Mouse (Mus musculus): ENCODE data around the gene Pdss2. TPM values are rescaled to one million over a fixed set of nuclear protein-coding genes. Genes with fewer than 3 reads are reported as not detected.
A peak's percentile ranks its signal among the peaks of the same experiment; 100 is the strongest.

Pdss2 gene
- polyA plus RNA-seq, 1 experiment from 2014 or later, result 17.0 TPM

DNA sequence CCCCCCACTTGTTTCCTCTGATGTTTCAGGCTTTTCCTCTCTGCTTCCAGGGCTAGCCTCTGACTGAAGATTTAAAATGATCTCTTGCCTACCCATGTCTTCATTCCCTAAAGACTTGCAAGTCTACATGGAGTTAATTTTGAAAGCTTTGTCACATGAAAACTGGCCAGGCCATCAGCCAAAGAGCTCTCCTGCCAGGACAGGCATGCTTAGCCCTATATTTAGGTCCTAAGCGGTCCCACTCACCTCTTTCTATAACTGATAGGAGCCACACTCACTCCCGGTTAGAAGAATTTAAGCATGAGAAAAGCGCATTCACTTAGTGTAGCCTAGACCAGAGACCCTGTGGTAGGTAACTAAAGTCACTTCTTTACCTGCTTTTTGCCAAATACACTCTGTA, 233.4 kb downstream of the Pdss2 start:
- Histone ChIP-seq H3K4me2 (no peak overlapping the region), H3K9ac (no peak overlapping the region), H3K36me3 (no peaks in the 10 kb centered on the region), H3K9me3 (no peaks in the 10 kb centered on the region), H3K4me1 (replicated peaks) (peaks cover 14% of the 10 kb centered on the region), H3K27me3 (no peaks in the 10 kb centered on the region), H3K4me3 (no peak overlapping the region), H3K27ac (replicated peaks) (no peak overlapping the region)
- 95% methylated on average over 3 of the region's 3 CpGs for WGBS
- no peak for ATAC-seq (ENCODE audit: low FRiP score, low read depth)

DNA sequence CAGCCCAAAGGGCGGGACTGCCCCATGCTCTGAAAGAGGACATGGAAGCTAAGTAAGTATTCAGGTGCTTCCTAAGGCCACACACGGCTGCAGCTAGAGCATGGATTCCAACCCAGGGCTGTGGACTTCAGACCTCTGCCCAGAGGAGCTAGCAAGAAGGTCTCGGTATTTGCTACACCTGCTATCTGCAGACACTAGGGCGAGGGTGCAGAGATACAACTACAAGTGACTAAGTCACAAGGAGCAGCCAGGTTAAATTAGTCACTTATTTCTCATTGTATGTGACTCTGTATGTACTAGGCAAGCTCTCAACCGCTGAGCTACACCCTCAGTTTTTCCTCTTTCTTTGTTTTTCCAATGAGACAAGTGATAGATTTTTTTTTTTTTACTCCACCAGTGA, 241.5 kb downstream of the Pdss2 start:
- no peak overlapping the region for H3K9ac ChIP-seq
- no peak for ATAC-seq (ENCODE audit: low FRiP score, low read depth)
- 89% methylated on average over 5 of the region's 5 CpGs for WGBS
- H3K4me2 ChIP-seq, result no peak overlapping the region
- H3K9me3 ChIP-seq, result no peaks in the 10 kb centered on the region
- H3K27ac ChIP-seq (replicated peaks), result no peak overlapping the region
- H3K27me3 ChIP-seq, result no peaks in the 10 kb centered on the region
- H3K4me1 ChIP-seq (replicated peaks), result no peaks in the 10 kb centered on the region
- no peaks in the 10 kb centered on the region for H3K36me3 ChIP-seq
- no peak overlapping the region for H3K4me3 ChIP-seq

DNA sequence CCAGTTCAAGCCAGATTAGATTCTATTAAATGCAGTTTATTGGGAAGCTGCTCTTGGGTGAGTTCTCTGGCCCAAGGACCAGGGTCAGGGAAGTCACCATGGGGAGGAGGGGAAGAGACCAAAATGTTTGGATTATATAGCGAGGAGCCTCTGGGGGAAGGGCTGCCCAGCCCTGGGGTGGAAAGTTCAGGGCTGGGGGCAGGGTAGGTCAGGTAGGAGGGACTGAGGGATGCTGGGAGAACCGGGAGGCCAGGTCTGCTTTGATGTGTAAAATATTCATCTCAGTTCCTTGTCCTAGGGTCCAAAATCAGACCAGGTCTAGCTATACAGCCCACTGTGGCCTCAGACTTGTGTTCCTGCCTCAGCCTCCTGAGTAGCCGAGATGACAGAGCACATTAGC, 241.9 kb downstream of the Pdss2 start:
- Histone ChIP-seq H3K4me2 (no peak overlapping the region), H3K4me1 (replicated peaks) (no peaks in the 10 kb centered on the region), H3K27me3 (no peaks in the 10 kb centered on the region), H3K36me3 (no peaks in the 10 kb centered on the region), H3K4me3 (no peak overlapping the region), H3K9ac (no peak overlapping the region), H3K9me3 (no peaks in the 10 kb centered on the region), H3K27ac (replicated peaks) (no peak overlapping the region)
- no peak for ATAC-seq (ENCODE audit: low FRiP score, low read depth)
- WGBS, result 71% methylated on average over 3 of the region's 3 CpGs

DNA sequence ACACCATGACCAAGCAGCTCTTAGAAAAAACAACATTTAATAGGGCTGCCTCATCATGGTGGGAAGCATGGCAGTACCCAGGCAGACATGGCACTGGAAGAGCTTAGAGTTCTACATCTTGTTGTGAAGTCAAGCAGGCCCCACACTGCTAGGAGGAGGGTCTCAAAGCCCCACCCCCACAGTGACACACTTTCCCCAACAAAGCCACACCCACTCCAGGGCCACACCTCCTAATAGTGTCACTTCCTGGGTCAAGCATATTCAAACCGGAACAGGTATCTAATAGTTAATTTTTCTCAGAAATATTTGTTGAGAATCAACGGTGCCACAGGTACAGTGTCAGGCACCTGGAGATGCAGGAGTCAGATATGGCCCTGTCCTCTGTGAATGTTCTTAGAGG, 244.9 kb downstream of the Pdss2 start:
- H3K36me3 ChIP-seq, result no peaks in the 10 kb centered on the region
- H3K4me2 ChIP-seq, result no peak overlapping the region
- H3K27ac ChIP-seq (replicated peaks), result no peak overlapping the region
- no peak for ATAC-seq (ENCODE audit: low FRiP score, low read depth)
- H3K4me3 ChIP-seq, result no peak overlapping the region
- no peaks in the 10 kb centered on the region for H3K27me3 ChIP-seq
- no peaks in the 10 kb centered on the region for H3K9me3 ChIP-seq
- H3K9ac ChIP-seq, result no peak overlapping the region
- WGBS, result 93% methylated on average over 2 of the region's 2 CpGs
- H3K4me1 ChIP-seq (replicated peaks), result no peaks in the 10 kb centered on the region

DNA sequence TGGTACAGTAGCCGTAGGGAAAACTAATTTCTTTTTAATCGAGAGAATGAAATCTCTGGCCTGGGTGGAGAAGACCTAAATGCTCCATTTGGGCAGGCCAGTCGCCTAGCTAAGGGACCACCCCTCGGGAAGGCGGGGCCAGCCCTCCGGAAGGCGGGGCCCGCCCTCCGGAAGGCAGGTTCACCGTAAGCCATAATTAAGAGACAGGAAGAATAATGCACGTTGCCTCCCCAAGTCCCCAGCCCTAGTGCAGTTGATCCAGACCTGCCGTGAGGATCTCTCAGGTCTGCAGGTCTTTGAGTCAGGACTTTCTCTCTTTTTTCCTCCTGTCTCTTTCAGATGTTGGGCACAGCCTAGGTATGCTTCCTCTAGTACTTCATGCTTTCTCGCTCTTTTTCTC, 246.4 kb downstream of the Pdss2 start:
- Histone ChIP-seq H3K27ac (replicated peaks) (no peak overlapping the region), H3K27me3 (no peaks in the 10 kb centered on the region), H3K4me1 (replicated peaks) (no peaks in the 10 kb centered on the region), H3K4me2 (no peak overlapping the region), H3K36me3 (no peaks in the 10 kb centered on the region), H3K9me3 (no peaks in the 10 kb centered on the region), H3K4me3 (no peak overlapping the region), H3K9ac (no peak overlapping the region)
- WGBS, result 35% methylated on average over 13 of the region's 13 CpGs
- no peak for ATAC-seq (ENCODE audit: low FRiP score, low read depth)

DNA sequence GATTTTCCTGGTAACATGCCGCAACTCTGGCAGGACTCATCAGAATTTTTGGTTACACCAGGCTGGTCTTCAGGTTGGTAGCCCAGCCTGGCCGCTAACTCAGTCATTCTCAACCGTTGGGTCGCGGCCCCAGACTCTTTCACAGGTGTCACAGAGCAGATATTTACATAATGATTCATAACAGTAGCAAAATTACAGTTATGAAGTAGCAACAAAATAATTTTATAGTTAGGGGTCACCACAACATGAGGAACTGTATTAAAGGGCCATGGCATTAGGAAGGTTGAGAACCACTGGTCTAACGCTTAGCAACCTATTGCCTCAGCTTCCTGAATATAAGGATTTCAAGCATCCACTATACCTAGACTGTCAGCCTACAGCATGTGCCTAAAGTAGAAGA, 247.0 kb downstream of the Pdss2 start:
- WGBS, result 95% methylated on average over 6 of the region's 6 CpGs

DNA sequence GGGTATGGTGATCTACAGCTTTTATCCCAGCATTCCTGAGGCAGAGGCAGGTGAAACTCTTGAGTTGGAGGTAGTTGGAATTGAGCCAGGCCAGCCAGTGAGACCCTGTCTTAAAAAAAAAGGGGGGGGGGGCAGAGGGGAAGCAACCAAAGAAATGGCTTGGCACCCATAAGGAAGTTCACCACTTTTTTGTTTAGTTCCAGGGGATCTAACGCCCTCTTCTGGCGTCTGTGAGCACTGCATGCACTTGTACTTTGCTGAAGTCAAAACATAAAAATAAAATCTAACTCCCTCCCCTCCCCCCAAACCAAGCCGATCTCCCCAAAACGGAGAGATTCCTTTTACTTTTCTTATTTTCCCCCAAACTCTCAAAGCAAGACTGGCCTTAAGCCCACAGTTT, 254.1 kb downstream of the Pdss2 start:
- Histone ChIP-seq H3K4me2 (no peak overlapping the region), H3K27me3 (no peaks in the 10 kb centered on the region), H3K4me1 (replicated peaks) (peaks cover 18% of the 10 kb centered on the region), H3K9ac (no peak overlapping the region), H3K9me3 (no peaks in the 10 kb centered on the region), H3K4me3 (no peak overlapping the region), H3K27ac (replicated peaks) (no peak overlapping the region), H3K36me3 (no peaks in the 10 kb centered on the region)
- no peak for ATAC-seq (ENCODE audit: low FRiP score, low read depth)
- WGBS, result 55% methylated on average over 4 of the region's 4 CpGs

More for the DNA sequence above, 247.0 kb downstream of the Pdss2 start:
- H3K4me1 ChIP-seq (replicated peaks), result no peaks in the 10 kb centered on the region
- no peaks in the 10 kb centered on the region for H3K9me3 ChIP-seq
- no peaks in the 10 kb centered on the region for H3K36me3 ChIP-seq
- no peaks in the 10 kb centered on the region for H3K27me3 ChIP-seq
- no peak for ATAC-seq (ENCODE audit: low FRiP score, low read depth)
- no peak overlapping the region for H3K9ac ChIP-seq
- H3K27ac ChIP-seq (replicated peaks), result no peak overlapping the region
- H3K4me3 ChIP-seq, result no peak overlapping the region
- no peak overlapping the region for H3K4me2 ChIP-seq

DNA sequence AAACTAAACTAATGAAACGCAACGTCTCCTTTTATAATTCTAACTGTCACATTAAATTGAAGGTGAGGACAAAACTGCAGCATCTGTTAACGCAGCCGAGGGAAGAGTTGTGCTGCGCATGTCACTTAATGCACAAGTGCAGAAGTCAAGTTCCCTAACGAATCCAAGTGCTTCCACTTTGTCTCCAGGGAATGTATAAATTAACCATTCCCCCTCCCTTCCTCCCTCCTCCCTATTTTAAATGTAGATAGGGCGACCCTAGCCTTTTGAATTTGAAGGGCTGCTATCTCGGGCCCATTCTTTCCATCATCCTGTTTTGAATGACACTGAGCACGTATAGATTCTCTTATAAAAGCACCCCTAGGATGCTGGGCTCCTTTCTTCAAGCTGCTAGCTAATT, 256.2 kb downstream of the Pdss2 start:
- no peaks in the 10 kb centered on the region for H3K9me3 ChIP-seq
- H3K4me3 ChIP-seq, result peak overlapping the region; percentile 86
- peaks cover 26% of the 10 kb centered on the region for H3K4me1 ChIP-seq (replicated peaks)
- H3K27me3 ChIP-seq, result no peaks in the 10 kb centered on the region
- H3K4me2 ChIP-seq, result peak overlapping the region; percentile 95
- no peaks in the 10 kb centered on the region for H3K36me3 ChIP-seq
- ATAC-seq (ENCODE audit: low FRiP score, low read depth), result no peak
- peak overlapping the region; percentile 11; the same call in 1 of the 2 replicates for H3K9ac ChIP-seq
- WGBS, result 4% methylated on average over 9 of the region's 9 CpGs
- H3K27ac ChIP-seq (replicated peaks), result 0 out of 2 replicates have a peak overlapping the region, but pooled peaks have one; percentile 97

DNA sequence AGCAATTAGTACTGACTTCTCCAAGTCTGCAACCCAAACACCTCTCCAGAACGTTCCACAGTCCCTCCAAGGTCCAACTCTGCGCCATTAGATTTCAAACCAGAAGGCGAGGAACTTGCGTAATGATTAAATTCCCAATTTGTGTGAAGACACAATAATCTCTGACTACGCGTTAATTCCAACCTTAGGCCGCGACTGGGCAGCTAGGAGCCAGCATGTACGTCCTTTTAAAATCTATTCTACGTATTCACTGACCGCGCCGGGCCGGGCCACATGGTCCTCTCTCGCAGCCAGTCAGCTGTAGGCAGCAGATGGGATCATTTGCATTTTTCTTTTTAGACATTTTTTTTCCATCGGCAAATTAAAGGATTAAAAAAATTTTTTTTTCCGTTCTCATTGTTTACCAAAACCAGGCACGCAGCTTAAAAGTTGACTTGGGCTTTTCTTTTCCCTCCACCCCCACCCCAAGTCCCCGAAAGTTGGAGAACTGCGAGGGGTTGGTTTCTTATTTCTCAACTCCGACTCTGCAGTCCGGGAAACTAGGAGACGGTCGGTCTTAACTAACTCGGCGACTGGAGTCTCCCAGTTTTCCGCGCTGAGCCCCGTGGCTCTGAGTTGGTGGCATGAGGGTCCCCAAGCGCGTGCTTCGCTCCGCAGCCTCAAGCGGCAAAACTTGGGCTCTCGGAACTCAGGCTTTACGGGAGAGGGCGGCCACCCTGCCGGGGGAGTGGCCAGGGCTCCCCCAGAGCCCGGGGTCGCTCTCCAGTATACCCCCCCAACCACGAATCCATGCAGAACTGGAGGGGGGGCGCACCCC, 256.8 kb downstream of the Pdss2 start:
- peak overlapping the region; percentile 90 for H3K9ac ChIP-seq

DNA sequence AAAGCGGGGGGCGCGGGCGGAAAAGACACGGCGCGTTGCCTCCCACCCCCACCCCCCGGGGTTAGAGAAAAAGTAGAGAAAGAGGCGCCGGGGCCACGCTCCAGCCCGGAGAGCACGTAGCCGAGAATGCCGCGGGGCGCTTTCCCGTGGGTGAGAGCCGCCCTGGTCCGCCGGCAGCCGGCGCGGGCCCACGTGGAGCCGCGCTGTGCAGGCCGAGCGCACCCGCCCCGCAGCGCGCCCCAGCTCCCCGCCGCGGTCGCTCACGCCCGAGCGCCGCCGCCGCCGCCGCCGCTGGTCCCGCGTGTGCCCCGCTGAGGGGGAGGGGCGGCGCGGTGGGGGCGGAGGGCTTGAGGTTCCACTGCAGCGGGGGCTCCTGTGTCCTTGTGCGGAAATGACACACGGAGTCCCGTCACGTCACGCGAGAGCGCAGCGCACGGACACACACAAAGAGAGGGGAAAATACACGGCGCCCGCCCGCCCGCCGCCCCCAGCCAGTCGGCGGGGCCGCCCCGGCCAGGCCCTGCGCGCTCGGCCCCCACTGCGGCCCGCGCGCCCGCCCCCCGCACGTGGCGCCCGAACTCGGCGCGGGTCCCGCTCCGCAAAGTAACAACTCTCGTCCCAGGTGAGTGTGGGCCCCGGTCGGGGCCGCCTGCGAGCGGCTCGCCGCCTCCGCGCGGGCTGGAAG, 257.6 kb downstream of the Pdss2 start, which contains the start of gene Bend3:
Bend3 (plus strand) TSS at position 81 of the 685 bp plus-strand sequence.
- peaks cover 38% of the 10 kb centered on the region for H3K4me1 ChIP-seq (replicated peaks)
- peak within 1 kb of the TSS; percentile 86 for H3K4me3 ChIP-seq
- ATAC-seq (ENCODE audit: low FRiP score, low read depth), result peak; percentile 83

More for the DNA sequence above, 256.8 kb downstream of the Pdss2 start:
- H3K27ac ChIP-seq (replicated peaks), result peak overlapping the region; percentile 97
- peak; percentile 36 for ATAC-seq (ENCODE audit: low FRiP score, low read depth)
- H3K9me3 ChIP-seq, result no peaks in the 10 kb centered on the region
- H3K4me3 ChIP-seq, result peak overlapping the region; percentile 86
- H3K27me3 ChIP-seq, result no peaks in the 10 kb centered on the region
- WGBS, result under 1% methylated on average over 42 of the region's 42 CpGs
- H3K4me1 ChIP-seq (replicated peaks), result peaks cover 30% of the 10 kb centered on the region
- H3K36me3 ChIP-seq, result no peaks in the 10 kb centered on the region
- H3K4me2 ChIP-seq, result peak overlapping the region; percentile 95

DNA sequence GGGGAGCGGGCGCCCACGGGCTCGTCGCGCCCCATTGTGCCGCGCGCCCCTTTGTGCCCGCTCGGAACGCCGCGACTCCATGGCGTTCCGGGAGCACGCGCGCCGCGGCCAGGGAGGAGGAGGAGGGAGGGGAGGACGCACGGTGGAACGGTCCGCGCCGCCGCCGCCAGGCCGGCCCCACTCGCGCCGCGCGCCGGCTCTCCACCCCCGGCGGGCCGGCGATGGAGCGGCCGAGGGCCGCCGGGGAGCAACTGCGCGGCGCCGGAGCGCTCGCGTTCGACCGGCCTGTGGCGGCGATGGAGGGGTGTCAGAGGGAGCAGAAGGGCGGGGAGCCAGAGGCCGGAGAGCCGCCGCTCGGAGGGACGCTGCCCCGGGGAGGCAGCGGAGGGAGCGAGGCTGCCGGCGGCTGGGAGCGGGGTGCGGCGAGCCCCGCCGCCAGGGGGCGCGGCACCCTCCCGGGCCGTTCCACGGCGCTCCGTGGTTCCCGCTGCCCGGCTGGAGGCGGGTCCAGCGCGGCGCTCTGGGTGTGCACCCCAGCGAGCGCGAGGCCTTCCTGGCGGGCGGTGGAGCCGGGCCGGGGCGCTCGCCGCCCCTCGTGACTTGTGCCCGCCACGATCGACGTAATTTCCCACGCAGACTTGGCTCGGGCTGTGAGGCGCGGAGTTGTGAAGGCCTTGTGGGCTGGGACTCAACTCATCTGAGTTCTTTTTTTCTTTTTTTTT, 258.3 kb downstream of the Pdss2 start:
- H3K36me3 ChIP-seq, result no peaks in the 10 kb centered on the region
- H3K4me2 ChIP-seq, result peak overlapping the region; percentile 95
- WGBS, result under 1% methylated on average over 95 of the region's 103 CpGs
- peak overlapping the region; percentile 90 for H3K9ac ChIP-seq
- H3K4me1 ChIP-seq (replicated peaks), result peaks cover 38% of the 10 kb centered on the region
- H3K9me3 ChIP-seq, result no peaks in the 10 kb centered on the region
- peak; percentile 86 for ATAC-seq (ENCODE audit: low FRiP score, low read depth)
- H3K27me3 ChIP-seq, result no peaks in the 10 kb centered on the region
- H3K4me3 ChIP-seq, result peak overlapping the region; percentile 86
- H3K27ac ChIP-seq (replicated peaks), result peak overlapping the region; percentile 97

More for the DNA sequence above, 257.6 kb downstream of the Pdss2 start, which contains the start of gene Bend3:
- H3K9me3 ChIP-seq, result no peaks in the 10 kb centered on the region
- H3K4me2 ChIP-seq, result peak within 1 kb of the TSS; percentile 95
- H3K9ac ChIP-seq, result peak within 1 kb of the TSS; percentile 90
- H3K36me3 ChIP-seq, result no peaks in the 10 kb centered on the region
- under 1% methylated on average over 53 of the region's 101 CpGs for WGBS
- peak within 1 kb of the TSS; percentile 97 for H3K27ac ChIP-seq (replicated peaks)
- H3K27me3 ChIP-seq, result no peaks in the 10 kb centered on the region
